In the genomic region with DNA sequence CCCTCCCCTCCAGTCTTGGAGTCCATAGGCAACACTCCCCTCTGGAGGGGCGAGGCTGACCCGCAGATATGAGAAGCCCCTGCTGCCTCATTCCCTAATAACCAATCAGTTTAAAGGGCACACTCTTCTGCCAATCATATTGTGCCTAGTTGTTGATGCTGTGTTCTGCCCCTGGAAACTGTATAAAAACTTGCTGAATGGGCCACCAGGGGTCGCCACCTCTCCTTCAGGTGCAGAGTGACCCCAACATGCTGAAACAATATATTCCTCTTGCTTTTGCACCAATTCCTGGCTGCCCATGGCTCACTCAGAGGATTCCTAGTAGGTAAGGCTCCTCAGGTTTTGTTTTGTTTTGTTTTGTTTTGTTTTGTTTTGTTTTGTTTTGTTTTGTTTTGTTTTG, we compare ENCODE assay signal across 8 mouse cellular contexts. TPM values are rescaled to one million over a fixed set of nuclear protein-coding genes. Genes with fewer than 3 reads are reported as not detected.
DNase-seq lines count a peak whose midpoint lies in the region; ATAC-seq and TF ChIP-seq lines count a peak whose summit lies in the region.
"Had no signal": no experiment of that assay in that cellular context is flagged by ENCODE, and none has a peak within 500 bp of the region (broad histone marks: within the 10 kb centered on the region; RNA-seq: fewer than 3 reads in every experiment).

No protein-coding gene starts in this region.

- no peak for DNase-seq in layer of hippocampus, adult 2 months (ENCODE audit: low spot score in 2 of 2)
- no peak for DNase-seq in layer of hippocampus, postnatal 14 days (ENCODE audit: low spot score in 2 of 2)
- DNase-seq in ES-CJ7 (ENCODE audit: low read depth, low spot score) (peak; percentile 66), ZHBTc4 (ENCODE audit: low read depth, low spot score) (peak; percentile 73)
- peak; percentile 0 to 65 for DNase-seq in kidney, postnatal 36 days
- DNase-seq in yolk sac, embryonic 10.5 days (ENCODE audit: low spot score) = no peak

- peak; percentile 53 for TF ChIP-seq CTCF in layer of hippocampus, adult 2 months (conservative IDR thresholded peaks at IDR 0.05)

- H3K4me3 ChIP-seq in layer of hippocampus, adult 2 months = no peak overlapping the region
- H3K4me3 ChIP-seq: neural tube, embryonic 12.5 days had no signal

- no peak overlapping the region for H3K27ac ChIP-seq in layer of hippocampus, adult 2 months
- H3K27ac ChIP-seq: neural tube, embryonic 12.5 days had no signal

- no peak for ATAC-seq in erythroid progenitor cell, adult 5-6 weeks (replicated peaks; ENCODE audit: low FRiP score, poor library complexity, severe bottlenecking)

RNA-seq across cellular contexts. Expression of gene Olfr735, which starts 3.8 kb away (rescaled TPM):
- not detected for total RNA-seq in layer of hippocampus, adult 2 months (2021)
- not detected for total RNA-seq in layer of hippocampus, postnatal 14 days (2021)
- not detected in 2 replicates for total RNA-seq in erythroid progenitor cell, adult 5-6 weeks (2015; ENCODE audit: low replicate concordance)
- total RNA-seq in erythroid progenitor cell, adult 5-6 weeks (2017; ENCODE audit: low replicate concordance) = not detected in 2 replicates

RNA-seq across cellular contexts. Expression of gene Tlr11, which starts 5.3 kb away (rescaled TPM):
- not detected for total RNA-seq in layer of hippocampus, adult 2 months (2021)
- not detected for total RNA-seq in layer of hippocampus, postnatal 14 days (2021)
- total RNA-seq in erythroid progenitor cell, adult 5-6 weeks (2015; ENCODE audit: low replicate concordance) = not detected in 2 replicates
- total RNA-seq in erythroid progenitor cell, adult 5-6 weeks (2017; ENCODE audit: low replicate concordance) = not detected in 2 replicates

RNA-seq across cellular contexts. Expression of gene Olfr734, which starts 25.9 kb away (rescaled TPM):
- total RNA-seq in layer of hippocampus, adult 2 months (2021) = not detected
- not detected for total RNA-seq in layer of hippocampus, postnatal 14 days (2021)
- not detected in 2 replicates for total RNA-seq in erythroid progenitor cell, adult 5-6 weeks (2015; ENCODE audit: low replicate concordance)
- total RNA-seq in erythroid progenitor cell, adult 5-6 weeks (2017; ENCODE audit: low replicate concordance) = not detected in 2 replicates

RNA-seq across cellular contexts. Expression of gene Olfr736, which starts 28.5 kb away (rescaled TPM):
- not detected for total RNA-seq in layer of hippocampus, adult 2 months (2021)
- not detected for total RNA-seq in layer of hippocampus, postnatal 14 days (2021)
- not detected in 2 replicates for total RNA-seq in erythroid progenitor cell, adult 5-6 weeks (2015; ENCODE audit: low replicate concordance)
- not detected in 2 replicates for total RNA-seq in erythroid progenitor cell, adult 5-6 weeks (2017; ENCODE audit: low replicate concordance)

RNA-seq across cellular contexts. Expression of gene Olfr733, which starts 51.1 kb away (rescaled TPM):
- total RNA-seq in layer of hippocampus, adult 2 months (2021) = not detected
- not detected for total RNA-seq in layer of hippocampus, postnatal 14 days (2021)
- total RNA-seq in erythroid progenitor cell, adult 5-6 weeks (2015; ENCODE audit: low replicate concordance) = not detected in 2 replicates
- 0.26 TPM in 1 of 2 replicates, not detected in the other for total RNA-seq in erythroid progenitor cell, adult 5-6 weeks (2017; ENCODE audit: low replicate concordance)

Comparison
In these comparisons a context has a peak if more than half of its experiments do, and no peak if none do; other contexts are left out.
1. DNase-seq: peak in ES-CJ7 (single experiment), ZHBTc4 (single experiment) and kidney, postnatal 36 days (2 of 2); none in layer of hippocampus, adult 2 months (0 of 2), layer of hippocampus, postnatal 14 days (0 of 2) and yolk sac, embryonic 10.5 days (single experiment).